Mouse (Mus musculus) mesoderm, embryonic 11.5 days (tissue): ENCODE measurements around the gene Nphs1.
A peak's percentile ranks its signal among the peaks of the same experiment; 100 is the strongest.
"Not testable (repeated sequence)": the region's sequence is repeated elsewhere in the genome, so short reads cannot be mapped to it uniquely, and the experiment has no call there.

Source experiments
- DNase-seq: peaks from one replicate; pipeline ENCODE4 v3.0.0-alpha.2; 2012; ENCODE audit warnings: low read depth, low spot score

The Nphs1 gene

GRCm38 (mm10) chr7:30440697-30441096 is 17.4 kb upstream of the Nphs1 start:
- DNase-seq = peak; percentile 64

GRCm38 (mm10) chr7:30443696-30444095 is 14.4 kb upstream of the Nphs1 start:
- no peak for DNase-seq

GRCm38 (mm10) chr7:30444154-30444970 is 13.8 kb upstream of the Nphs1 start:
- peak; percentile 71 for DNase-seq

GRCm38 (mm10) chr7:30444971-30445751 is 13.0 kb upstream of the Nphs1 start, which contains the start of gene Aplp1:
Gene Aplp1, minus strand, starts transcription at chr7:30445535.
- no peak for DNase-seq

- DNase-seq = no peak
Observed at GRCm38 (mm10) chr7:30450241-30450640, 7.9 kb upstream of the Nphs1 start.

GRCm38 (mm10) chr7:30453327-30453726 is 4.8 kb upstream of the Nphs1 start:
- DNase-seq = no peak

- DNase-seq = no peak
Observed at GRCm38 (mm10) chr7:30453766-30454165, 4.3 kb upstream of the Nphs1 start.

GRCm38 (mm10) chr7:30454259-30454658 is 3.9 kb upstream of the Nphs1 start:
- DNase-seq = no peak

GRCm38 (mm10) chr7:30456487-30456886 is 1.6 kb upstream of the Nphs1 start:
- no peak for DNase-seq

- no peak for DNase-seq
Observed at GRCm38 (mm10) chr7:30456911-30457628, 1.0 kb upstream of the Nphs1 start.

- no peak for DNase-seq
Observed at GRCm38 (mm10) chr7:30459484-30459883, 1.4 kb downstream of the Nphs1 start.

- DNase-seq = no peak
Observed at GRCm38 (mm10) chr7:30463568-30463967, 5.5 kb downstream of the Nphs1 start.

GRCm38 (mm10) chr7:30463996-30464395 is 5.9 kb downstream of the Nphs1 start:
- no peak for DNase-seq

- DNase-seq = no peak
Observed at GRCm38 (mm10) chr7:30464816-30465300, 6.7 kb downstream of the Nphs1 start.

GRCm38 (mm10) chr7:30472411-30472810 is 14.3 kb downstream of the Nphs1 start:
- peak; percentile 54 for DNase-seq

- no peak for DNase-seq
Observed at GRCm38 (mm10) chr7:30474999-30475398, 16.9 kb downstream of the Nphs1 start.

GRCm38 (mm10) chr7:30476136-30476535 is 18.0 kb downstream of the Nphs1 start:
- not testable (repeated sequence) for DNase-seq

- DNase-seq = peak; percentile 60
Observed at GRCm38 (mm10) chr7:30477415-30478381, 19.6 kb downstream of the Nphs1 start.

GRCm38 (mm10) chr7:30484250-30484649 is 26.1 kb downstream of the Nphs1 start:
- DNase-seq = peak; percentile 79

- DNase-seq = peak; percentile 63
Observed at GRCm38 (mm10) chr7:30490251-30490956, 32.3 kb downstream of the Nphs1 start.
